Mouse (Mus musculus): ENCODE results near the gene Rbm4. TPM values are rescaled to one million over a fixed set of nuclear protein-coding genes. Genes with fewer than 3 reads are reported as not detected.
"Not testable (repeated sequence)": the region's sequence is repeated elsewhere in the genome, so short reads cannot be mapped to it uniquely, and the experiment has no call there.

Rbm4 gene
- polyA plus RNA-seq, 1 experiment from 2014 or later, result 94.7 TPM

GRCm38 (mm10) chr19:4793281-4793830 is 345 bp downstream of the Rbm4 start:
- peak overlapping the region; percentile 71 for H3K9ac ChIP-seq (replicated peaks)
- no peaks in the 10 kb centered on the region for H3K9me3 ChIP-seq
- peak overlapping the region; percentile 79 for H3K27ac ChIP-seq (replicated peaks)
- H3K4me2 ChIP-seq (replicated peaks), result peak overlapping the region; percentile 85
- peak; percentile 35 for ATAC-seq (ENCODE audit: low FRiP score, low read depth)
- peaks cover 41% of the 10 kb centered on the region for H3K4me1 ChIP-seq
- under 1% methylated on average over 16 of the region's 16 CpGs for WGBS
- peaks cover 31% of the 10 kb centered on the region for H3K36me3 ChIP-seq
- no peaks in the 10 kb centered on the region for H3K27me3 ChIP-seq
- H3K4me3 ChIP-seq, result peak overlapping the region; percentile 64

DNA sequence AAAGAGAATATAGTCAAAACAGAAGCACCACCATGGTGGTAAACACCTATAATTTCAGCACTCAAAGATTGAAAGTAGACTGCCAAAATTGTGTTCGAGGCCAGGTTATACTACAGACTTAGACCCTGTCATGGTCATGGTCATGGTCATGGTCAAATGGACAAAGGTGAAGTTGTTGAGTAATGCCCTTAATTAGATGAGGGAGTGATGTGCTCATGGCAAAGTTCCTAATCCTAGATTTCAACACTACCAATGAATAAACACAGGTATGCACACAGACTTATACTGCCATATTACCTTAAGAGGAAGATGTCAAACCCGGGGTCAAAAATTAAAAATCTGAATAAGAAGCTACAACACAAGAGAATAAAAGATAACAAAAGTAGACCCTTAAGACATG is 7.4 kb downstream of the Rbm4 start:
- 98% methylated on average over 2 of the region's 2 CpGs for WGBS
- no peak for ATAC-seq (ENCODE audit: low FRiP score, low read depth)
- Histone ChIP-seq H3K4me3 (no peak overlapping the region), H3K27ac (replicated peaks) (no peak overlapping the region), H3K36me3 (peaks cover 80% of the 10 kb centered on the region), H3K9ac (replicated peaks) (no peak overlapping the region), H3K4me2 (replicated peaks) (no peak overlapping the region), H3K27me3 (no peaks in the 10 kb centered on the region), H3K4me1 (peaks cover 34% of the 10 kb centered on the region), H3K9me3 (no peaks in the 10 kb centered on the region)

DNA sequence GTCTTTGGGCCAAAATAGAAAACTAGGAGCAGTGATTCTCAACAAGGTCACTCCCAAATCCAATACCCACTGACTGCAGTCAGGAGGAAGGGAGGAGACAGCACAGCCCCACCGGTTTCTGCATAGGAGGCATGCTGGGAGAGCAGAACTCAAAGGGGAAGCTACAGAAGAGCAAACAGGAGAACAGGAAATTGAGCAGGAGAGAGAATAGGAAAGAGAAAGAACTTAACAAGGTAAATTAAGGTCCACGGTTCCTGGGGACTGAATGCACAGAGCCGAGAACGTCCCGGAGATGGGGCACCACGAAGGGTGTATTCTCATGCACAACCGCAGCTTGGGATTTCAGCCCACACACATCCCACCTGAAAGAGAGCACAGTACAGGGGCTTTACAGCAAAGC is 8.5 kb downstream of the Rbm4 start:
- 90% methylated on average over 7 of the region's 7 CpGs for WGBS

GRCm38 (mm10) chr19:4782891-4783290 is 10.8 kb downstream of the Rbm4 start:
- no peak for ATAC-seq (ENCODE audit: low FRiP score, low read depth)
- peaks cover 12% of the 10 kb centered on the region for H3K4me1 ChIP-seq
- H3K4me2 ChIP-seq (replicated peaks), result no peak overlapping the region
- H3K9ac ChIP-seq (replicated peaks), result no peak overlapping the region
- no peaks in the 10 kb centered on the region for H3K9me3 ChIP-seq
- H3K4me3 ChIP-seq, result no peak overlapping the region
- 93% methylated on average over 2 of the region's 2 CpGs for WGBS
- no peaks in the 10 kb centered on the region for H3K27me3 ChIP-seq
- H3K36me3 ChIP-seq, result peaks cover 72% of the 10 kb centered on the region
- H3K27ac ChIP-seq (replicated peaks), result no peak overlapping the region

More for the DNA sequence above, 8.5 kb downstream of the Rbm4 start:
- Histone ChIP-seq H3K9me3 (no peaks in the 10 kb centered on the region), H3K4me2 (replicated peaks) (no peak overlapping the region), H3K9ac (replicated peaks) (no peak overlapping the region), H3K27me3 (no peaks in the 10 kb centered on the region), H3K27ac (replicated peaks) (no peak overlapping the region), H3K4me3 (no peak overlapping the region), H3K4me1 (peaks cover 23% of the 10 kb centered on the region), H3K36me3 (peaks cover 77% of the 10 kb centered on the region)
- ATAC-seq (ENCODE audit: low FRiP score, low read depth), result no peak

- peaks cover 83% of the 10 kb centered on the region for H3K36me3 ChIP-seq
- 92% methylated on average over 3 of the region's 3 CpGs for WGBS
- ATAC-seq (ENCODE audit: low FRiP score, low read depth), result no peak
These were observed 20.9 kb downstream of the Rbm4 start for GRCm38 (mm10) chr19:4772785-4773184.

DNA sequence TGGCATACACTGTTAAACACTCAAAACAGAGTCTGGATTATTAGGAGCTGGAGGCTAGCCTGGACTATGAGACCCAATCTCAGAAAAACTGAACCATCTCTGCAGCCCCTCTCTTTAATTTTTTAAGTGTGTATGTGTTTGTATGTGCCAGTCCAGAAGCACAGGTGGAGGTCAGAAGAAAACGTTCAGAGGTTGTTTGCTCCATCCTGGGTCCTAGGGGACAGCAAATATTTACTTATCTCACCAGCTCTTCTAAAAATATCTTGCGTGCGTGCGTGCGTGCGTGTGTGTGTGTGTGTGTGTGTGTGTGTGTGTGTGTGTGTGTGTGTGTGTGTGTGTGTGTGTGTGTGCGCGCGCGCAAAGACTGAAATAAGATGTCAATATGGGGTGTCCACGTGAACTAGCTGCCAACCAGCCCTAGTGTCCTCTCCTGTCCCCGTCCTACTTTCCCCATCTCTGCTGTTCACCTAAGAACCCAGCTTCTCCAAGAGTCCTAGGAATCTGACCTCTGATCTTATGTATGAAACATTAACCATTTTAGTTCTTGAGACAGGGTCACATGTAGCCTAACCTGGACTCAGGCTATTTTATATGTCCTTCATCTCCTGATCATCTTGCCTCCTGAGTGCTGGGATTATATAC is 26.1 kb downstream of the Rbm4 start:
- H3K27me3 ChIP-seq, result no peaks in the 10 kb centered on the region
- WGBS, result 86% methylated on average over 12 of the region's 12 CpGs
- peaks cover 6% of the 10 kb centered on the region for H3K4me1 ChIP-seq
- H3K4me3 ChIP-seq, result no peak overlapping the region
- H3K27ac ChIP-seq (replicated peaks), result no peak overlapping the region
- H3K9ac ChIP-seq (replicated peaks), result no peak overlapping the region
- H3K36me3 ChIP-seq, result peaks cover 87% of the 10 kb centered on the region
- no peak for ATAC-seq (ENCODE audit: low FRiP score, low read depth)
- H3K4me2 ChIP-seq (replicated peaks), result no peak overlapping the region
- H3K9me3 ChIP-seq, result no peaks in the 10 kb centered on the region

More at GRCm38 (mm10) chr19:4772785-4773184, 20.9 kb downstream of the Rbm4 start:
- no peak overlapping the region for H3K27ac ChIP-seq (replicated peaks)
- H3K9me3 ChIP-seq, result no peaks in the 10 kb centered on the region
- H3K4me3 ChIP-seq, result no peak overlapping the region
- no peaks in the 10 kb centered on the region for H3K4me1 ChIP-seq
- H3K4me2 ChIP-seq (replicated peaks), result no peak overlapping the region
- H3K27me3 ChIP-seq, result no peaks in the 10 kb centered on the region
- no peak overlapping the region for H3K9ac ChIP-seq (replicated peaks)

DNA sequence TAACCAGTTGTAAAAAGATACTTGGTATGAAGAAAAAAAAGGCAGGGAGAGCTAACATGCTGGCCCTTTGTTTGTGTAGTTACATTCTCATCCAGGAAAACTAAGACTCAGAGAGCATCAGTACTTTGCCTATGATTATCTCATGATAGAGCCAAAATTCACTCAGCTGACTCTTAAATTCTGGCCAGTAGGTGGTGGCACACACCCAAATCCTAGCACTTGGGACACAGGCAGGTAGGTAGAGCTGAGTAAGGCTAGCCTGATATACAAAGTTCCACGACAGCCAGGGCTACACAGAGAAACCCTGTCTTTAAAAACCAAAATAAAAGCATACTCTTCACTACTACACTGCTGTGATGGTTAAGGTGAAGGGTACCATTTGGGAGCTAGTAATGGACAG is 30.8 kb downstream of the Rbm4 start:
- peaks cover 73% of the 10 kb centered on the region for H3K36me3 ChIP-seq

DNA sequence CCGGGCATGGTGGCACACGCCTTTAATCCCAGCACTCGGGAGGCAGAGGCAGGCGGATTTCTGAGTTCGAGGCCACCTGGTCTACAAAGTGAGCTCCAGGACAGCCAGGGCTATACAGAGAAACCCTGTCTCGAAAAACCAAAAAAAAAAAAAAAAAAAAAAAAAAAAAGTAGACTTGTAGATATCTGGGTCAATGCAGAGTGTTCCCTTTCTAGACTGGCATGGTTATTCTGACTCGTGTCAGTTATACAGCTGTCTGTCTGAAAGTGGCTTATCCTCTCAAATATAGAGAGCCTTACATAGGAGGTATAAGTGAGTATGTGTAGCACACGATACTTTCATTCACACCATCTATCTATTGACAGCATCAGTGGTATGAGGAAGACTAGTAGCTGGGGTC is 33.2 kb downstream of the Rbm4 start:
- H3K27ac ChIP-seq (replicated peaks); H3K9me3 ChIP-seq; H3K4me3 ChIP-seq; H3K27me3 ChIP-seq; ATAC-seq (ENCODE audit: low FRiP score, low read depth); H3K9ac ChIP-seq (replicated peaks): not testable (repeated sequence)
- WGBS, result 91% methylated on average over 8 of the region's 8 CpGs
- H3K4me1 ChIP-seq, result peaks cover 31% of the 10 kb centered on the region
- peaks cover 57% of the 10 kb centered on the region for H3K36me3 ChIP-seq
- peak overlapping the region; percentile 10 for H3K4me2 ChIP-seq (replicated peaks)

More for the DNA sequence above, 30.8 kb downstream of the Rbm4 start:
- H3K4me1 ChIP-seq, result peaks cover 26% of the 10 kb centered on the region
- no peak for ATAC-seq (ENCODE audit: low FRiP score, low read depth)
- H3K4me2 ChIP-seq (replicated peaks), result no peak overlapping the region
- H3K27me3 ChIP-seq, result no peaks in the 10 kb centered on the region
- no peak overlapping the region for H3K27ac ChIP-seq (replicated peaks)
- peak overlapping the region; percentile 12; the same call in 1 of the 2 replicates for H3K4me3 ChIP-seq
- H3K9me3 ChIP-seq, result no peaks in the 10 kb centered on the region
- WGBS, result 76% methylated on average over 1 of the region's 1 CpGs
- H3K9ac ChIP-seq (replicated peaks), result no peak overlapping the region

GRCm38 (mm10) chr19:4756921-4757320 is 36.8 kb downstream of the Rbm4 start:
- Histone ChIP-seq H3K36me3 (peaks cover 37% of the 10 kb centered on the region), H3K4me1 (peaks cover 27% of the 10 kb centered on the region), H3K27me3 (no peaks in the 10 kb centered on the region), H3K4me2 (replicated peaks) (peak overlapping the region; percentile 75), H3K27ac (replicated peaks) (peak overlapping the region; percentile 97), H3K9me3 (no peaks in the 10 kb centered on the region), H3K9ac (replicated peaks) (peak overlapping the region; percentile 84), H3K4me3 (peak overlapping the region; percentile 69)
- ATAC-seq (ENCODE audit: low FRiP score, low read depth), result no peak
- 7% methylated on average over 9 of the region's 9 CpGs for WGBS

- H3K4me2 ChIP-seq (replicated peaks), result peak within 1 kb of the TSS; percentile 75
- peak within 1 kb of the TSS; percentile 84 for H3K9ac ChIP-seq (replicated peaks)
- under 1% methylated on average over 65 of the region's 65 CpGs for WGBS
- H3K27me3 ChIP-seq, result no peaks in the 10 kb centered on the region
- peak; percentile 97 for ATAC-seq (ENCODE audit: low FRiP score, low read depth)
- peaks cover 37% of the 10 kb centered on the region for H3K36me3 ChIP-seq
- peak within 1 kb of the TSS; percentile 97 for H3K27ac ChIP-seq (replicated peaks)
- H3K9me3 ChIP-seq, result no peaks in the 10 kb centered on the region
- H3K4me1 ChIP-seq, result peaks cover 27% of the 10 kb centered on the region
- H3K4me3 ChIP-seq, result peak within 1 kb of the TSS; percentile 69
These were observed 37.3 kb downstream of the Rbm4 start, which contains the start of gene Rbm4b for GRCm38 (mm10) chr19:4756193-4756911. Rbm4b (plus strand) TSS chr19:4756497.

GRCm38 (mm10) chr19:4755565-4756192 is 38.0 kb downstream of the Rbm4 start:
- H3K4me1 ChIP-seq, result peaks cover 24% of the 10 kb centered on the region
- peaks cover 37% of the 10 kb centered on the region for H3K36me3 ChIP-seq
- H3K4me3 ChIP-seq, result peak overlapping the region; percentile 69
- WGBS, result 0% methylated on average over 10 of the region's 10 CpGs
- peak overlapping the region; percentile 75 for H3K4me2 ChIP-seq (replicated peaks)
- H3K27me3 ChIP-seq, result no peaks in the 10 kb centered on the region
- H3K9ac ChIP-seq (replicated peaks), result peak overlapping the region; percentile 43
- H3K9me3 ChIP-seq, result no peaks in the 10 kb centered on the region
- ATAC-seq (ENCODE audit: low FRiP score, low read depth), result peak; percentile 68
- peak overlapping the region; percentile 97 for H3K27ac ChIP-seq (replicated peaks)

DNA sequence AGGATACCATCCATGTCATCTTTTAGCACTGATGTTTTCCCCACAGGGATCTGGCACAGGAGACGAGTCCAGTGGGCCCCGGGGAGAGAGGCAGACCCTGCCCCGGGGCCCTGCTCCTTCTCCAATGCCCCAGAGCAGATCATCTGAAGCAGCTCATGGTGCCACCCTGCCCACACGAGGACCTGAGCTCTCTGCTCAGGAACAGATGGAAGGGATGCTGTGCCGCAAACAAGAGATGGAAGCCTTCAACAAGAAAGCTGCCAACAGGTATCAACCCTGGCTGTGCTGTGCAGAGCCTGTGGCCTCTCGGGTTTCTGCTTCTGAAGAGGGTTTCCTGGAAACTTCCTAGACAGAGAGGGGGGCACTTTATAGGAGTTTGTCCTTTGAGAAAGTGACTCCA is 43.7 kb downstream of the Rbm4 start:
- Histone ChIP-seq H3K4me2 (replicated peaks) (no peak overlapping the region), H3K9me3 (no peaks in the 10 kb centered on the region), H3K4me3 (no peak overlapping the region), H3K36me3 (peaks cover 79% of the 10 kb centered on the region), H3K27ac (replicated peaks) (no peak overlapping the region), H3K4me1 (no peaks in the 10 kb centered on the region), H3K27me3 (no peaks in the 10 kb centered on the region), H3K9ac (replicated peaks) (no peak overlapping the region)
- no peak for ATAC-seq (ENCODE audit: low FRiP score, low read depth)
- WGBS, result 83% methylated on average over 6 of the region's 6 CpGs
